Mouse (Mus musculus) adrenal gland, postnatal 4 days (tissue): Measurements from ENCODE around the gene Gipc1. TPM values are rescaled to one million over a fixed set of nuclear protein-coding genes. Genes with fewer than 3 reads are reported as not detected.
A peak's percentile ranks its signal among the peaks of the same experiment; 100 is the strongest.

Source experiments
- DNase-seq, 2 experiments: peaks; one replicate each; pipeline ENCODE4 v3.0.0; 2021 to 2022; ENCODE audit warnings: low spot score in 2 of 2, mixed read lengths in 2 of 2
- long read RNA-seq, 2 experiments: library from polyadenylated mRNA; stranded (forward); transcript quantifications; one replicate each; pipeline ENCODE4 v2.0.0; 2021
- total RNA-seq, 2 experiments: library from RNA; stranded (reverse); gene quantifications; 2 replicates each; pipeline ENCODE4 v1.2.3; 2021

Gene Gipc1
- 10 to 100 TPM; 59.2 to 72.0 TPM for total RNA-seq
- long read RNA-seq, experiment 1, transcript Gipc1-201 (7 exons, 1,522 nt) = major isoform, 88 of 127 reads
- long read RNA-seq, experiment 1, partial matches to known transcripts = 33 of 127 reads
- long read RNA-seq, experiment 1, other reads (novel, unspliced or antisense) = 6 of 127 reads
- long read RNA-seq, experiment 2, transcript Gipc1-201 (7 exons, 1,522 nt) = major isoform, 151 of 188 reads
- long read RNA-seq, experiment 2, partial matches to known transcripts = 33 of 188 reads
- long read RNA-seq, experiment 2, other reads (novel, unspliced or antisense) = 4 of 188 reads

GRCm38 (mm10) chr8:83652030-83652743, at the start of gene Gipc1:
Gene Gipc1, plus strand, starts transcription at chr8:83652677.
- DNase-seq = peak; percentile 81 to 91

- peak; percentile 98 for DNase-seq
Measured at GRCm38 (mm10) chr8:83607661-83608397, 44.6 kb upstream of the Gipc1 start, which contains the start of the genes Tecr and Dnajb1. Gene Tecr, minus strand, starts transcription at chr8:83607971. Gene Dnajb1, plus strand, starts transcription at chr8:83608193.

GRCm38 (mm10) chr8:83608398-83608829, 44.1 kb upstream of the Gipc1 start:
- DNase-seq = peak; percentile 60 to 68

- no peak for DNase-seq
Measured at GRCm38 (mm10) chr8:83609086-83609485, 43.4 kb upstream of the Gipc1 start.

GRCm38 (mm10) chr8:83609547-83610180, 42.8 kb upstream of the Gipc1 start:
- DNase-seq = no peak

- DNase-seq = no peak
Measured at GRCm38 (mm10) chr8:83611921-83612320, 40.6 kb upstream of the Gipc1 start.

GRCm38 (mm10) chr8:83613695-83614094, 38.8 kb upstream of the Gipc1 start:
- no peak for DNase-seq

- no peak for DNase-seq
Measured at GRCm38 (mm10) chr8:83616625-83617024, 35.9 kb upstream of the Gipc1 start.

- no peak for DNase-seq
Measured at GRCm38 (mm10) chr8:83617111-83617510, 35.4 kb upstream of the Gipc1 start.

- no peak for DNase-seq
Measured at GRCm38 (mm10) chr8:83618566-83618965, 33.9 kb upstream of the Gipc1 start.

GRCm38 (mm10) chr8:83619568-83620285, 32.8 kb upstream of the Gipc1 start:
- no peak for DNase-seq

GRCm38 (mm10) chr8:83621691-83622388, 30.6 kb upstream of the Gipc1 start:
- DNase-seq = no peak

GRCm38 (mm10) chr8:83622389-83622989, 30.0 kb upstream of the Gipc1 start:
- DNase-seq = peak; percentile 49 to 63

GRCm38 (mm10) chr8:83623549-83623948, 28.9 kb upstream of the Gipc1 start:
- no peak for DNase-seq

- no peak for DNase-seq
Measured at GRCm38 (mm10) chr8:83624739-83625138, 27.7 kb upstream of the Gipc1 start.

GRCm38 (mm10) chr8:83625676-83626299, 26.7 kb upstream of the Gipc1 start:
- no peak for DNase-seq

GRCm38 (mm10) chr8:83632083-83632707, 20.3 kb upstream of the Gipc1 start:
- DNase-seq = no peak

GRCm38 (mm10) chr8:83638856-83639255, 13.6 kb upstream of the Gipc1 start:
- no peak for DNase-seq

- no peak for DNase-seq
Measured at GRCm38 (mm10) chr8:83639649-83640048, 12.8 kb upstream of the Gipc1 start.
